Mouse (Mus musculus) midbrain, embryonic 10.5 days (tissue): Measurements from ENCODE around the gene Gm45015. TPM values are rescaled to one million over a fixed set of nuclear protein-coding genes. Genes with fewer than 3 reads are reported as not detected.

ENCODE experiments used
- DNase-seq: peaks from one replicate; pipeline ENCODE4 v3.0.0-alpha.2; 2017; ENCODE audit warnings: low spot score
- H3K27ac ChIP-seq: fragments of 300-500 bp; sonication (generic); replicated peaks from 2 replicates; pipeline ENCODE4 v1.5.1; 2016; ENCODE audit warnings: mild to moderate bottlenecking
- H3K27me3 ChIP-seq: fragments of 300-500 bp; sonication (generic); 2 replicates; pipeline ENCODE4 v1.6.1; 2016; ENCODE audit warnings: low read depth, mild to moderate bottlenecking; ENCODE audit not compliant: poor library complexity, severe bottlenecking
- H3K36me3 ChIP-seq: fragments of 300-500 bp; sonication (generic); 2 replicates; pipeline ENCODE4 v1.6.1; 2016; ENCODE audit warnings: mild to moderate bottlenecking, moderate library complexity
- H3K4me1 ChIP-seq: fragments of 300-500 bp; sonication (generic); 2 replicates; pipeline ENCODE4 v1.6.1; 2016
- H3K4me3 ChIP-seq: fragments of 300-500 bp; sonication (generic); 2 replicates; pipeline ENCODE4 v1.5.1; 2016; ENCODE audit warnings: mild to moderate bottlenecking, moderate library complexity
- H3K9me3 ChIP-seq: fragments of 300-500 bp; sonication (generic); replicated peaks from 2 replicates; pipeline ENCODE4 v1.6.1; 2016; ENCODE audit warnings: mild to moderate bottlenecking
- WGBS: fragments of 180-500 bp; shearing (Covaris S2); methylation state at CpG from one replicate; pipeline ENCODE4 v1.1.7; 2016; 5-methylcytosine and 5-hydroxymethylcytosine counted together
- polyA plus RNA-seq: library from polyadenylated mRNA; unstranded; fragments of >200 nt; fragmentation: Nextera tagmentation; extraction: Ambion mirVana; gene quantifications from 2 replicates; pipeline ENCODE4 v1.2.1, GENCODE M21; 2016

Gm45015 gene
- not detected in 2 replicates for polyA plus RNA-seq

- Histone ChIP-seq H3K27me3 (peaks cover 22% of the 10 kb centered on the region), H3K27ac (no peak within 1 kb of the TSS), H3K4me1 (no peaks in the 10 kb centered on the region), H3K4me3 (no peak within 1 kb of the TSS), H3K36me3 (no peaks in the 10 kb centered on the region), H3K9me3 (no peaks in the 10 kb centered on the region)
- no peak for DNase-seq
- WGBS, result 89% methylated on average over 4 of the region's 4 CpGs
Measured at GRCm38 (mm10) chrX:73336740-73337139, at the start of gene Gm45015. Gene Gm45015 (minus strand): TSS chrX:73336840.

GRCm38 (mm10) chrX:73384924-73385323 lies 48.3 kb upstream of the Gm45015 start:
- H3K36me3 ChIP-seq, result no peaks in the 10 kb centered on the region
- no peak overlapping the region for H3K27ac ChIP-seq
- WGBS, result 64% methylated on average over 1 of the region's 1 CpGs
- H3K9me3 ChIP-seq, result no peaks in the 10 kb centered on the region
- H3K4me1 ChIP-seq, result no peaks in the 10 kb centered on the region
- H3K4me3 ChIP-seq, result no peak overlapping the region
- H3K27me3 ChIP-seq, result peaks cover 11% of the 10 kb centered on the region; the same call in 1 of the 2 replicates
- no peak for DNase-seq

GRCm38 (mm10) chrX:73384419-73384818 lies 47.8 kb upstream of the Gm45015 start:
- Histone ChIP-seq H3K36me3 (no peaks in the 10 kb centered on the region), H3K9me3 (no peaks in the 10 kb centered on the region), H3K27me3 (peaks cover 11% of the 10 kb centered on the region; the same call in 1 of the 2 replicates), H3K4me1 (no peaks in the 10 kb centered on the region), H3K27ac (no peak overlapping the region), H3K4me3 (no peak overlapping the region)
- WGBS, result 82% methylated on average over 6 of the region's 6 CpGs
- no peak for DNase-seq

GRCm38 (mm10) chrX:73363291-73363690 lies 26.7 kb upstream of the Gm45015 start:
- Histone ChIP-seq H3K27me3 (peaks cover 5% of the 10 kb centered on the region; the same call in 1 of the 2 replicates), H3K9me3 (no peaks in the 10 kb centered on the region), H3K4me1 (no peaks in the 10 kb centered on the region), H3K36me3 (peaks cover 11% of the 10 kb centered on the region; the same call in 1 of the 2 replicates), H3K27ac (no peak overlapping the region), H3K4me3 (no peak overlapping the region)
- DNase-seq, result no peak

GRCm38 (mm10) chrX:73356719-73357118 lies 20.1 kb upstream of the Gm45015 start:
- DNase-seq, result no peak
- WGBS, result 72% methylated on average over 1 of the region's 1 CpGs
- Histone ChIP-seq H3K27me3 (peaks cover 9% of the 10 kb centered on the region; the same call in 1 of the 2 replicates), H3K9me3 (no peaks in the 10 kb centered on the region; the same call in 1 of the 2 replicates), H3K4me1 (no peaks in the 10 kb centered on the region), H3K36me3 (peaks cover 73% of the 10 kb centered on the region), H3K4me3 (no peak overlapping the region), H3K27ac (no peak overlapping the region)

GRCm38 (mm10) chrX:73356163-73356562 lies 19.5 kb upstream of the Gm45015 start:
- 95% methylated on average over 2 of the region's 2 CpGs for WGBS
- Histone ChIP-seq H3K27ac (no peak overlapping the region), H3K9me3 (no peaks in the 10 kb centered on the region; the same call in 1 of the 2 replicates), H3K27me3 (peaks cover 7% of the 10 kb centered on the region; the same call in 1 of the 2 replicates), H3K36me3 (peaks cover 78% of the 10 kb centered on the region), H3K4me3 (no peak overlapping the region), H3K4me1 (no peaks in the 10 kb centered on the region)
- DNase-seq, result no peak

GRCm38 (mm10) chrX:73344346-73344745 lies 7.7 kb upstream of the Gm45015 start:
- WGBS, result 85% methylated on average over 1 of the region's 1 CpGs
- peaks cover 28% of the 10 kb centered on the region for H3K27me3 ChIP-seq
- H3K4me3 ChIP-seq, result no peak overlapping the region
- no peaks in the 10 kb centered on the region for H3K9me3 ChIP-seq
- DNase-seq, result no peak
- no peak overlapping the region for H3K27ac ChIP-seq
- H3K4me1 ChIP-seq, result peaks cover 9% of the 10 kb centered on the region
- H3K36me3 ChIP-seq, result peaks cover 8% of the 10 kb centered on the region; the same call in 1 of the 2 replicates

GRCm38 (mm10) chrX:73343802-73344201 lies 7.2 kb upstream of the Gm45015 start:
- Histone ChIP-seq H3K9me3 (no peaks in the 10 kb centered on the region), H3K27ac (no peak overlapping the region), H3K27me3 (peaks cover 28% of the 10 kb centered on the region), H3K4me3 (peak overlapping the region; percentile 65; the same call in 1 of the 2 replicates), H3K36me3 (peaks cover 8% of the 10 kb centered on the region; the same call in 1 of the 2 replicates), H3K4me1 (peaks cover 9% of the 10 kb centered on the region)
- WGBS, result 92% methylated on average over 1 of the region's 1 CpGs
- DNase-seq, result no peak

GRCm38 (mm10) chrX:73342941-73343735 lies 6.5 kb upstream of the Gm45015 start:
- Histone ChIP-seq H3K27me3 (peaks cover 28% of the 10 kb centered on the region), H3K4me3 (peak overlapping the region; percentile 65), H3K36me3 (peaks cover 8% of the 10 kb centered on the region; the same call in 1 of the 2 replicates), H3K27ac (peak overlapping the region; percentile 90), H3K4me1 (peaks cover 9% of the 10 kb centered on the region), H3K9me3 (no peaks in the 10 kb centered on the region)
- 15% methylated on average over 15 of the region's 15 CpGs for WGBS
- no peak for DNase-seq

GRCm38 (mm10) chrX:73342483-73342895 lies 5.8 kb upstream of the Gm45015 start, which contains the start of gene Zfp275:
Gene Zfp275 (plus strand): TSS chrX:73342621.
- DNase-seq, result peak; percentile 76
- H3K27ac ChIP-seq, result peak within 1 kb of the TSS; percentile 90
- no peaks in the 10 kb centered on the region for H3K9me3 ChIP-seq
- WGBS, result 18% methylated on average over 37 of the region's 37 CpGs
- peaks cover 8% of the 10 kb centered on the region; the same call in 1 of the 2 replicates for H3K36me3 ChIP-seq
- peak within 1 kb of the TSS; percentile 65 for H3K4me3 ChIP-seq
- peaks cover 9% of the 10 kb centered on the region for H3K4me1 ChIP-seq
- peaks cover 28% of the 10 kb centered on the region for H3K27me3 ChIP-seq

GRCm38 (mm10) chrX:73342068-73342467 lies 5.4 kb upstream of the Gm45015 start:
- Histone ChIP-seq H3K4me1 (peaks cover 9% of the 10 kb centered on the region), H3K36me3 (peaks cover 8% of the 10 kb centered on the region; the same call in 1 of the 2 replicates), H3K4me3 (peak overlapping the region; percentile 65), H3K9me3 (no peaks in the 10 kb centered on the region), H3K27me3 (peaks cover 28% of the 10 kb centered on the region), H3K27ac (0 out of 2 replicates have a peak overlapping the region, but pooled peaks have one; percentile 90)
- no peak for DNase-seq
- WGBS, result 47% methylated on average over 3 of the region's 3 CpGs

- 67% methylated on average over 1 of the region's 1 CpGs for WGBS
- no peak overlapping the region for H3K4me3 ChIP-seq
- H3K36me3 ChIP-seq, result peaks cover 8% of the 10 kb centered on the region; the same call in 1 of the 2 replicates
- peaks cover 28% of the 10 kb centered on the region for H3K27me3 ChIP-seq
- H3K4me1 ChIP-seq, result peaks cover 9% of the 10 kb centered on the region
- H3K9me3 ChIP-seq, result no peaks in the 10 kb centered on the region
- DNase-seq, result no peak
- H3K27ac ChIP-seq, result no peak overlapping the region
Measured at GRCm38 (mm10) chrX:73341473-73341872, 4.8 kb upstream of the Gm45015 start.

- no peaks in the 10 kb centered on the region for H3K9me3 ChIP-seq
- H3K4me3 ChIP-seq, result no peak overlapping the region
- H3K27me3 ChIP-seq, result peaks cover 22% of the 10 kb centered on the region
- no peak for DNase-seq
- H3K4me1 ChIP-seq, result no peaks in the 10 kb centered on the region
- no peaks in the 10 kb centered on the region for H3K36me3 ChIP-seq
- no peak overlapping the region for H3K27ac ChIP-seq
Measured at GRCm38 (mm10) chrX:73333548-73333947, 3.1 kb downstream of the Gm45015 start.
